Mouse (Mus musculus) frontal cortex, postnatal 10 days (tissue): ENCODE data around the gene Cbx2.
A peak's percentile ranks its signal among the peaks of the same experiment; 100 is the strongest.

ENCODE experiments used
- DNase-seq, 2 experiments: peaks; one replicate each; pipeline ENCODE4 v3.0.0; 2022; ENCODE audit warnings: low spot score in 2 of 2, mixed read lengths in 1 of 2

Gene Cbx2

GRCm38 (mm10) chr11:119042466-119043272, 19.9 kb downstream of the Cbx2 start:
- DNase-seq, result no peak

- DNase-seq, result no peak
These were observed 20.4 kb downstream of the Cbx2 start for GRCm38 (mm10) chr11:119043273-119043540.

- no peak for DNase-seq
These were observed 21.2 kb downstream of the Cbx2 start for GRCm38 (mm10) chr11:119043761-119044550.

- DNase-seq, result no peak
These were observed 22.0 kb downstream of the Cbx2 start for GRCm38 (mm10) chr11:119044551-119045337.

GRCm38 (mm10) chr11:119046601-119047245, 24.0 kb downstream of the Cbx2 start:
- DNase-seq, result peak in 1 of 2 experiments; percentile 39

- DNase-seq, result no peak
These were observed 24.7 kb downstream of the Cbx2 start for GRCm38 (mm10) chr11:119047261-119048132.

GRCm38 (mm10) chr11:119048133-119048510, 25.4 kb downstream of the Cbx2 start:
- DNase-seq, result no peak

GRCm38 (mm10) chr11:119050361-119050760, 27.6 kb downstream of the Cbx2 start:
- DNase-seq, result no peak

GRCm38 (mm10) chr11:119051426-119051825, 28.7 kb downstream of the Cbx2 start:
- no peak for DNase-seq

GRCm38 (mm10) chr11:119051927-119052660, 29.3 kb downstream of the Cbx2 start:
- DNase-seq, result peak in 1 of 2 experiments; percentile 48

- peak in 1 of 2 experiments; percentile 35 for DNase-seq
These were observed 30.0 kb downstream of the Cbx2 start for GRCm38 (mm10) chr11:119052661-119053256.

- peak; percentile 88 to 89 for DNase-seq
These were observed 30.5 kb downstream of the Cbx2 start for GRCm38 (mm10) chr11:119053257-119053670.

- peak; percentile 75 to 78 for DNase-seq
These were observed 31.1 kb downstream of the Cbx2 start for GRCm38 (mm10) chr11:119053738-119054350.

- DNase-seq, result peak; percentile 36 to 38
These were observed 31.9 kb downstream of the Cbx2 start for GRCm38 (mm10) chr11:119054351-119055345.

GRCm38 (mm10) chr11:119055571-119056131, 32.9 kb downstream of the Cbx2 start:
- no peak for DNase-seq

- DNase-seq, result peak in 1 of 2 experiments; percentile 60
These were observed 33.8 kb downstream of the Cbx2 start for GRCm38 (mm10) chr11:119056301-119057211.
